Mouse (Mus musculus): ENCODE measurements around the gene Popdc3. TPM values are rescaled to one million over a fixed set of nuclear protein-coding genes. Genes with fewer than 3 reads are reported as not detected.

Popdc3 gene
- polyA plus RNA-seq, 1 experiment: not detected

- H3K4me3 ChIP-seq (ENCODE audit: low read depth, low read length): no peak overlapping the region
- H3K27ac ChIP-seq (ENCODE audit: insufficient read depth, low read length): no peak overlapping the region
- no peaks in the 10 kb centered on the region for H3K27me3 ChIP-seq (ENCODE audit: control insufficient read depth, insufficient read depth, low read length, poor library complexity, severe bottlenecking)
- no peaks in the 10 kb centered on the region for H3K36me3 ChIP-seq (ENCODE audit: control insufficient read depth, insufficient read depth, low read length, poor library complexity, severe bottlenecking)
- no peaks in the 10 kb centered on the region for H3K9me3 ChIP-seq (replicated peaks; ENCODE audit: control insufficient read depth, insufficient read depth, low read length, poor library complexity, severe bottlenecking)
- TF ChIP-seq EP300 (IDR thresholded peaks at IDR 0.05; ENCODE audit: insufficient read depth, low read depth, low read length): no peak
- TF ChIP-seq CTCF (IDR thresholded peaks at IDR 0.05; ENCODE audit: low read depth, low read length): no peak
- no peak for TF ChIP-seq POLR2A (IDR thresholded peaks at IDR 0.05; ENCODE audit: insufficient read depth, low read length)
- no peak overlapping the region for H3K9ac ChIP-seq (ENCODE audit: low read depth, poor library complexity, severe bottlenecking)
- no peaks in the 10 kb centered on the region for H3K4me1 ChIP-seq (ENCODE audit: control insufficient read depth, insufficient read depth, low read length)
Measured at GRCm38 (mm10) chr10:45180677-45181326, 2.9 kb downstream of the Popdc3 start.

- no peak overlapping the region for H3K9ac ChIP-seq (ENCODE audit: low read depth, poor library complexity, severe bottlenecking)
- no peaks in the 10 kb centered on the region for H3K27me3 ChIP-seq (ENCODE audit: control insufficient read depth, insufficient read depth, low read length, poor library complexity, severe bottlenecking)
- no peak for TF ChIP-seq EP300 (IDR thresholded peaks at IDR 0.05; ENCODE audit: insufficient read depth, low read depth, low read length)
- TF ChIP-seq CTCF (IDR thresholded peaks at IDR 0.05; ENCODE audit: low read depth, low read length): no peak
- no peak for TF ChIP-seq POLR2A (IDR thresholded peaks at IDR 0.05; ENCODE audit: insufficient read depth, low read length)
- no peak overlapping the region for H3K4me3 ChIP-seq (ENCODE audit: low read depth, low read length)
- no peaks in the 10 kb centered on the region for H3K9me3 ChIP-seq (replicated peaks; ENCODE audit: control insufficient read depth, insufficient read depth, low read length, poor library complexity, severe bottlenecking)
- H3K4me1 ChIP-seq (ENCODE audit: control insufficient read depth, insufficient read depth, low read length): no peaks in the 10 kb centered on the region
- no peaks in the 10 kb centered on the region for H3K36me3 ChIP-seq (ENCODE audit: control insufficient read depth, insufficient read depth, low read length, poor library complexity, severe bottlenecking)
- H3K27ac ChIP-seq (ENCODE audit: insufficient read depth, low read length): no peak overlapping the region
Measured at GRCm38 (mm10) chr10:45181344-45181743, 3.4 kb downstream of the Popdc3 start.

GRCm38 (mm10) chr10:45185457-45185856 lies 7.6 kb downstream of the Popdc3 start:
- TF ChIP-seq EP300 (IDR thresholded peaks at IDR 0.05; ENCODE audit: insufficient read depth, low read depth, low read length) (no peak), CTCF (IDR thresholded peaks at IDR 0.05; ENCODE audit: low read depth, low read length) (no peak), POLR2A (IDR thresholded peaks at IDR 0.05; ENCODE audit: insufficient read depth, low read length) (no peak)

GRCm38 (mm10) chr10:45193330-45194310 lies 15.7 kb downstream of the Popdc3 start:
- Histone ChIP-seq H3K36me3 (ENCODE audit: control insufficient read depth, insufficient read depth, low read length, poor library complexity, severe bottlenecking) (no peaks in the 10 kb centered on the region), H3K9me3 (replicated peaks; ENCODE audit: control insufficient read depth, insufficient read depth, low read length, poor library complexity, severe bottlenecking) (no peaks in the 10 kb centered on the region), H3K4me1 (ENCODE audit: control insufficient read depth, insufficient read depth, low read length) (no peaks in the 10 kb centered on the region), H3K27me3 (ENCODE audit: control insufficient read depth, insufficient read depth, low read length, poor library complexity, severe bottlenecking) (no peaks in the 10 kb centered on the region), H3K4me3 (ENCODE audit: low read depth, low read length) (no peak overlapping the region), H3K9ac (ENCODE audit: low read depth, poor library complexity, severe bottlenecking) (no peak overlapping the region), H3K27ac (ENCODE audit: insufficient read depth, low read length) (no peak overlapping the region)
- TF ChIP-seq POLR2A (IDR thresholded peaks at IDR 0.05; ENCODE audit: insufficient read depth, low read length) (no peak), EP300 (IDR thresholded peaks at IDR 0.05; ENCODE audit: insufficient read depth, low read depth, low read length) (peak; percentile 89), CTCF (IDR thresholded peaks at IDR 0.05; ENCODE audit: low read depth, low read length) (no peak)

More at GRCm38 (mm10) chr10:45185457-45185856, 7.6 kb downstream of the Popdc3 start:
- H3K27me3 ChIP-seq (ENCODE audit: control insufficient read depth, insufficient read depth, low read length, poor library complexity, severe bottlenecking): no peaks in the 10 kb centered on the region
- H3K4me3 ChIP-seq (ENCODE audit: low read depth, low read length): no peak overlapping the region
- H3K4me1 ChIP-seq (ENCODE audit: control insufficient read depth, insufficient read depth, low read length): no peaks in the 10 kb centered on the region
- H3K36me3 ChIP-seq (ENCODE audit: control insufficient read depth, insufficient read depth, low read length, poor library complexity, severe bottlenecking): no peaks in the 10 kb centered on the region
- no peaks in the 10 kb centered on the region for H3K9me3 ChIP-seq (replicated peaks; ENCODE audit: control insufficient read depth, insufficient read depth, low read length, poor library complexity, severe bottlenecking)
- no peak overlapping the region for H3K9ac ChIP-seq (ENCODE audit: low read depth, poor library complexity, severe bottlenecking)
- no peak overlapping the region for H3K27ac ChIP-seq (ENCODE audit: insufficient read depth, low read length)

- no peaks in the 10 kb centered on the region for H3K27me3 ChIP-seq (ENCODE audit: control insufficient read depth, insufficient read depth, low read length, poor library complexity, severe bottlenecking)
- TF ChIP-seq CTCF (IDR thresholded peaks at IDR 0.05; ENCODE audit: low read depth, low read length) (no peak), EP300 (IDR thresholded peaks at IDR 0.05; ENCODE audit: insufficient read depth, low read depth, low read length) (0 out of 2 replicates have a peak, but pooled peaks have one; percentile 26)
- H3K36me3 ChIP-seq (ENCODE audit: control insufficient read depth, insufficient read depth, low read length, poor library complexity, severe bottlenecking): no peaks in the 10 kb centered on the region
- no peaks in the 10 kb centered on the region for H3K4me1 ChIP-seq (ENCODE audit: control insufficient read depth, insufficient read depth, low read length)
- no peaks in the 10 kb centered on the region for H3K9me3 ChIP-seq (replicated peaks; ENCODE audit: control insufficient read depth, insufficient read depth, low read length, poor library complexity, severe bottlenecking)
- H3K27ac ChIP-seq (ENCODE audit: insufficient read depth, low read length): no peak overlapping the region
- H3K4me3 ChIP-seq (ENCODE audit: low read depth, low read length): no peak overlapping the region
- H3K9ac ChIP-seq (ENCODE audit: low read depth, poor library complexity, severe bottlenecking): no peak overlapping the region
Measured at GRCm38 (mm10) chr10:45194531-45194930, 16.6 kb downstream of the Popdc3 start.
